Mouse (Mus musculus): ENCODE results near the gene Ppp2r1b. TPM values are rescaled to one million over a fixed set of nuclear protein-coding genes. Genes with fewer than 3 reads are reported as not detected.

The Ppp2r1b gene
- total RNA-seq, 1 experiment from 2014 or later: 25.7 TPM

Other genes with a start within 250 kb of the Ppp2r1b start
- 89.9 to 129 TPM (median 106 TPM) in 3 replicates for gene Sdhd, start 241.5 kb upstream of the Ppp2r1b start, total RNA-seq (2017)
- 95.8 to 107 TPM (median 98.7 TPM) in 3 replicates for gene Timm8b, start 241.4 kb upstream of the Ppp2r1b start, total RNA-seq (2017)
- 2.2 TPM in 1 of 3 replicates, not detected in the others for gene Pih1d2, start 228.0 kb upstream of the Ppp2r1b start, total RNA-seq (2017)
- gene Nkapd1, start 227.8 kb upstream of the Ppp2r1b start, total RNA-seq (2017): 22.0 to 44.9 TPM (median 38.8 TPM) in 3 replicates
- gene Dlat, start 185.5 kb upstream of the Ppp2r1b start, total RNA-seq (2017): 19.0 to 26.5 TPM (median 26.5 TPM) in 3 replicates
- gene Dixdc1, start 105.8 kb upstream of the Ppp2r1b start, total RNA-seq (2017): 0.39 to 0.57 TPM in 2 of 3 replicates, not detected in the other
- not detected in 3 replicates for gene 2310030G06Rik, start 98.8 kb upstream of the Ppp2r1b start, total RNA-seq (2017)
- not detected in 3 replicates for gene Cryab, start 94.0 kb upstream of the Ppp2r1b start, total RNA-seq (2017)
- gene Hspb2, start 92.9 kb upstream of the Ppp2r1b start, total RNA-seq (2017): not detected in 3 replicates
- gene Fdxacb1, start 77.1 kb upstream of the Ppp2r1b start, total RNA-seq (2017): 6.5 to 16.5 TPM (median 8.1 TPM) in 3 replicates
- 10.3 to 16.5 TPM (median 11.1 TPM) in 3 replicates for gene Alg9, start 70.3 kb upstream of the Ppp2r1b start, total RNA-seq (2017)
- 13.2 to 26.7 TPM (median 16.7 TPM) in 3 replicates for gene 1110032A03Rik, start 69.8 kb upstream of the Ppp2r1b start, total RNA-seq (2017)
- 15.6 to 35.3 TPM (median 18.4 TPM) in 3 replicates for gene Sik2, start 163.8 kb downstream of the Ppp2r1b start, total RNA-seq (2017)
- gene Btg4, start 215.6 kb downstream of the Ppp2r1b start, total RNA-seq (2017): 0.78 TPM in 1 of 3 replicates, not detected in the others
- gene Layn, start 231.8 kb downstream of the Ppp2r1b start, total RNA-seq (2017): 0.43 to 6.0 TPM in 2 of 3 replicates, not detected in the other

Data from monocyte, adult 5-6 weeks (primary cell).